Mouse (Mus musculus) midbrain, embryonic 14.5 days (tissue): ENCODE data around the gene Ccdc184. TPM values are rescaled to one million over a fixed set of nuclear protein-coding genes. Genes with fewer than 3 reads are reported as not detected.

Experiments
- ATAC-seq: fragments of 200-750 bp; cut with Nextera tagmentation; 2 replicates; pipeline ENCODE4 v1.8.0; 2017; ENCODE audit warnings: moderate number of reproducible peaks, moderate library complexity; ENCODE audit not compliant: low FRiP score, low TSS enrichment
- DNase-seq: peaks from one replicate; pipeline ENCODE4 v3.0.0-alpha.2; 2015
- H3K27ac ChIP-seq: fragments of 300-500 bp; sonication (generic); replicated peaks from 2 replicates; pipeline ENCODE4 v1.5.1; 2014; ENCODE audit warnings: mild to moderate bottlenecking, low read depth, low read length, moderate library complexity
- H3K27me3 ChIP-seq: fragments of 300-500 bp; sonication (generic); 2 replicates; pipeline ENCODE4 v1.6.1; 2014; ENCODE audit warnings: low read length, control low read depth, mixed read lengths; ENCODE audit not compliant: control insufficient read depth, insufficient read depth
- H3K36me3 ChIP-seq: fragments of 300-500 bp; sonication (generic); 2 replicates; pipeline ENCODE4 v1.6.1; 2014; ENCODE audit warnings: low read length, control low read depth; ENCODE audit not compliant: control insufficient read depth, insufficient read depth
- H3K4me1 ChIP-seq: fragments of 300-500 bp; sonication (generic); 2 replicates; pipeline ENCODE4 v1.6.1; 2014; ENCODE audit warnings: mild to moderate bottlenecking, antibody characterized with exemption, low read length, control low read depth; ENCODE audit not compliant: control insufficient read depth, insufficient read depth
- H3K4me2 ChIP-seq: fragments of 300-500 bp; sonication (generic); 2 replicates; pipeline ENCODE4 v1.6.1; 2014; ENCODE audit warnings: mild to moderate bottlenecking, low read length, moderate library complexity
- H3K4me3 ChIP-seq: fragments of 300-500 bp; sonication (generic); replicated peaks from 2 replicates; pipeline ENCODE4 v1.5.1; 2014; ENCODE audit warnings: low read depth, low read length
- H3K9ac ChIP-seq: fragments of 300-500 bp; sonication (generic); replicated peaks from 2 replicates; pipeline ENCODE4 v1.6.1; 2014; ENCODE audit warnings: mild to moderate bottlenecking, low read length, moderate library complexity
- H3K9me3 ChIP-seq: fragments of 300-500 bp; sonication (generic); 2 replicates; pipeline ENCODE4 v1.6.1; 2016; ENCODE audit warnings: low read length, control low read depth, mixed read lengths; ENCODE audit not compliant: control insufficient read depth
- WGBS: fragments of 180-500 bp; shearing (Covaris S2); extraction: QIAGEN DNeasy Blood & Tissue Kit; methylation state at CpG from one replicate; pipeline ENCODE4 v1.1.7; 2014; 5-methylcytosine and 5-hydroxymethylcytosine counted together
- polyA plus RNA-seq: library from polyadenylated mRNA; unstranded; fragments of >200 nt; fragmentation: Nextera tagmentation; extraction: Ambion mirVana; gene quantifications from 2 replicates; pipeline ENCODE4 v1.2.1, GENCODE M21; 2014

Ccdc184 gene
- polyA plus RNA-seq, 1 experiment from 2014 or later: 98.5 TPM

GRCm38 (mm10) chr15:98165525-98165924, 1.4 kb upstream of the Ccdc184 start, which contains the start of gene Asb8:
Gene Asb8, minus strand, starts transcription at chr15:98165625.
- Histone ChIP-seq H3K4me1 (peaks cover 22% of the 10 kb centered on the region), H3K27me3 (peaks cover 6% of the 10 kb centered on the region; the same call in 1 of the 2 replicates), H3K9ac (peak within 1 kb of the TSS; percentile 66; the same call in 1 of the 2 replicates), H3K4me3 (0 out of 2 replicates have a peak within 1 kb of the TSS, but pooled peaks have one; percentile 59), H3K27ac (no peak within 1 kb of the TSS), H3K36me3 (no peaks in the 10 kb centered on the region), H3K4me2 (peak within 1 kb of the TSS; percentile 81), H3K9me3 (no peaks in the 10 kb centered on the region)
- 83% methylated on average over 5 of the region's 5 CpGs for WGBS
- no peak for ATAC-seq
- no peak for DNase-seq

DNA sequence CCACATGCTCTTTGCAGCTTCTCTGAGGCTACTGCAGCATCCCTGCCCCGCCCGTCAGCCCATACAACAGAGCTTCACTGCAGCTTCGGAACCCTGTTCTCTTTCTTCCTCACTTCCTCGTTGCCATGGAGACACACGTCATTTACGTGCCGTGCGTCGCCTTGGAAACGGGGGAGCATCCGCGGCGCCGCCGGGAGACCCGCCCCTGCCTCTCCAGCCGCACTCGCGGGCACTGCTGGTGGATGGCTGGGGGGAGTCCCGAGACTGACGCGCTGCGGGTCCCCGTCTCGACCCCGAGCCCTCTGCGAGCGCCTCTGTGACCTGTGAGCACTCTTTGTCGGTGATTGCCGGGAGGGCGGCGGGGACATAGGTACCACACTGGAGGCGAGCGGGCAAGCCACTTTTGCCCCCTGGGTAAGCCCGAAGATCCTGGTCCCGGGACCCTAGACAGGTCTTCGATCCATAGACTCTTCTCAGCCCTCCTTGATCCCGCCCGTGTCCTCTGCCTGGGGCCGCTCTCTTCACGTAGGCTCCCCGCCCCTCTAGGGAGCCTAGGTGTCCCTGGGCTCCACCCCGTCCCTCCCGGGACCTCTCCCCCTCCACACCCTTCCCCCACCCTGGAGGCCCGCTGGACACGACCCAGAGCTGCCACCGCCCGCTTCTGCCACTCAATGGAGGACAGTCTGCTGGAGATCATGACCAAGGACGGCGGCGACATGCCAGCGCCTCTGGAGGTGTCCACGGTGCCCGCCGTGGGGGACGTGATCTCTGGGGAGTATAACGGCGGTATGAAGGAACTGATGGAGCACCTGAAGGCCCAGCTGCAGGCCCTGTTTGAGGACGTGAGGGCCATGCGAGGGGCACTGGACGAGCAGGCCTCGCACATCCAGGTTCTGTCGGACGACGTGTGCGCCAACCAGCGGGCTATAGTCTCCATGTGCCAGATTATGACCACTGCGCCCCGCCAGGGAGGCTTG, 975 bp downstream of the Ccdc184 start:
- Histone ChIP-seq H3K36me3 (no peaks in the 10 kb centered on the region), H3K9me3 (no peaks in the 10 kb centered on the region), H3K27ac (peak overlapping the region; percentile 91), H3K4me2 (peak overlapping the region; percentile 81), H3K27me3 (peaks cover 6% of the 10 kb centered on the region; the same call in 1 of the 2 replicates), H3K4me1 (peaks cover 33% of the 10 kb centered on the region), H3K9ac (peak overlapping the region; percentile 66), H3K4me3 (peak overlapping the region; percentile 59)
- ATAC-seq: peak; percentile 91
- WGBS: under 1% methylated on average over 69 of the region's 69 CpGs
- DNase-seq: peak; percentile 99

- no peak overlapping the region for H3K27ac ChIP-seq
- H3K27me3 ChIP-seq: peaks cover 6% of the 10 kb centered on the region; the same call in 1 of the 2 replicates
Measured at GRCm38 (mm10) chr15:98168622-98169004, 1.7 kb downstream of the Ccdc184 start.

DNA sequence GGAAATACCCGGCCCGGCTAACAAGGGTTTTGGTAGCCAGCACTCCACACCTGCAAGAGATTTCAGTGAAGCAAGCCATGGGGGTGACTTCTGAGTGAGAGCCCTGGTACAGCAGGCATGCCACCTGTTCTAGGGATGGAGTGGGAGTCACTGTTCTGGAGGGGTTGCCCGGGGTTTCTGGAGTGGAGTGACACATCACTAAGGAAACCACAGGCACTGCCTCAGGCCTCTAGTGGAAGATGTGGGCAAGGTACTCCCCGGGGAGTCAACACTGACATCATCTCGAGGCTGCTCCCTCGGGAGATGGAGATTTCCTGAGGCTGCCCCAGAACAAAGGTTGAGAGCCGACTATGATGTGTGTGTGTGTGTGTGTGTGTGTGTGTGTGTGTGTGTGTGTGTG, 3.4 kb downstream of the Ccdc184 start:
- ATAC-seq (no peak), DNase-seq (peak; percentile 79)
- Histone ChIP-seq H3K27ac (no peak overlapping the region), H3K36me3 (no peaks in the 10 kb centered on the region), H3K27me3 (peaks cover 6% of the 10 kb centered on the region; the same call in 1 of the 2 replicates), H3K4me2 (peak overlapping the region; percentile 81), H3K9ac (peak overlapping the region; percentile 66; the same call in 1 of the 2 replicates), H3K4me3 (peak overlapping the region; percentile 59), H3K9me3 (no peaks in the 10 kb centered on the region), H3K4me1 (peaks cover 33% of the 10 kb centered on the region)
- WGBS: 31% methylated on average over 7 of the region's 7 CpGs

More at GRCm38 (mm10) chr15:98168622-98169004, 1.7 kb downstream of the Ccdc184 start:
- H3K4me3 ChIP-seq: peak overlapping the region; percentile 59
- H3K4me1 ChIP-seq: peaks cover 33% of the 10 kb centered on the region
- H3K36me3 ChIP-seq: no peaks in the 10 kb centered on the region
- H3K4me2 ChIP-seq: peak overlapping the region; percentile 81
- ATAC-seq (no peak), DNase-seq (peak; percentile 22)
- peak overlapping the region; percentile 66 for H3K9ac ChIP-seq
- no peaks in the 10 kb centered on the region for H3K9me3 ChIP-seq
- 3% methylated on average over 19 of the region's 19 CpGs for WGBS

GRCm38 (mm10) chr15:98170917-98171316, 4.0 kb downstream of the Ccdc184 start:
- Histone ChIP-seq H3K36me3 (no peaks in the 10 kb centered on the region), H3K9me3 (no peaks in the 10 kb centered on the region), H3K27me3 (peaks cover 6% of the 10 kb centered on the region; the same call in 1 of the 2 replicates), H3K4me3 (peak overlapping the region; percentile 59; the same call in 1 of the 2 replicates), H3K9ac (no peak overlapping the region), H3K4me1 (peaks cover 33% of the 10 kb centered on the region), H3K27ac (no peak overlapping the region), H3K4me2 (peak overlapping the region; percentile 81)
- no peak for DNase-seq
- ATAC-seq: no peak
- 74% methylated on average over 9 of the region's 9 CpGs for WGBS

- DNase-seq (no peak), ATAC-seq (no peak)
- Histone ChIP-seq H3K4me3 (no peak overlapping the region), H3K27me3 (peaks cover 6% of the 10 kb centered on the region; the same call in 1 of the 2 replicates), H3K27ac (no peak overlapping the region), H3K4me1 (peaks cover 27% of the 10 kb centered on the region), H3K36me3 (no peaks in the 10 kb centered on the region), H3K9me3 (no peaks in the 10 kb centered on the region), H3K4me2 (no peak overlapping the region), H3K9ac (no peak overlapping the region)
- 75% methylated on average over 5 of the region's 5 CpGs for WGBS
Measured at GRCm38 (mm10) chr15:98172113-98172512, 5.2 kb downstream of the Ccdc184 start.

GRCm38 (mm10) chr15:98173821-98174220, 6.9 kb downstream of the Ccdc184 start:
- peak; percentile 91 for DNase-seq
- 26% methylated on average over 8 of the region's 8 CpGs for WGBS
- H3K4me1 ChIP-seq: peaks cover 21% of the 10 kb centered on the region

GRCm38 (mm10) chr15:98177320-98177719, 10.4 kb downstream of the Ccdc184 start:
- H3K36me3 ChIP-seq: no peaks in the 10 kb centered on the region
- WGBS: 87% methylated on average over 3 of the region's 3 CpGs
- no peak overlapping the region for H3K27ac ChIP-seq
- ATAC-seq (no peak), DNase-seq (no peak)
- no peaks in the 10 kb centered on the region; the same call in 1 of the 2 replicates for H3K27me3 ChIP-seq
- peaks cover 5% of the 10 kb centered on the region for H3K4me1 ChIP-seq
- H3K9me3 ChIP-seq: no peaks in the 10 kb centered on the region
- H3K4me3 ChIP-seq: no peak overlapping the region
- H3K9ac ChIP-seq: no peak overlapping the region
- no peak overlapping the region for H3K4me2 ChIP-seq

More at GRCm38 (mm10) chr15:98173821-98174220, 6.9 kb downstream of the Ccdc184 start:
- no peak overlapping the region for H3K9ac ChIP-seq
- no peak overlapping the region for H3K4me2 ChIP-seq
- H3K36me3 ChIP-seq: no peaks in the 10 kb centered on the region
- H3K27me3 ChIP-seq: 0 out of 2 replicates have a peak, but pooled peaks cover under 1% of the 10 kb centered on the region
- no peaks in the 10 kb centered on the region for H3K9me3 ChIP-seq
- no peak for ATAC-seq
- H3K4me3 ChIP-seq: no peak overlapping the region
- H3K27ac ChIP-seq: no peak overlapping the region
